Mouse (Mus musculus) telencephalon, adult 2 months (tissue): ENCODE measurements at regions not wholly inside any gene's neighbourhood (a gene's known extent, or its start where the extent isn't known, plus 50 kb on each side); places are given as distances from the start of the nearest gene placed in this dataset.

Experiments used
- DNase-seq: peaks from one replicate; pipeline ENCODE4 v3.0.0-alpha.2; 2011; ENCODE audit warnings: low read depth, low spot score

DNA sequence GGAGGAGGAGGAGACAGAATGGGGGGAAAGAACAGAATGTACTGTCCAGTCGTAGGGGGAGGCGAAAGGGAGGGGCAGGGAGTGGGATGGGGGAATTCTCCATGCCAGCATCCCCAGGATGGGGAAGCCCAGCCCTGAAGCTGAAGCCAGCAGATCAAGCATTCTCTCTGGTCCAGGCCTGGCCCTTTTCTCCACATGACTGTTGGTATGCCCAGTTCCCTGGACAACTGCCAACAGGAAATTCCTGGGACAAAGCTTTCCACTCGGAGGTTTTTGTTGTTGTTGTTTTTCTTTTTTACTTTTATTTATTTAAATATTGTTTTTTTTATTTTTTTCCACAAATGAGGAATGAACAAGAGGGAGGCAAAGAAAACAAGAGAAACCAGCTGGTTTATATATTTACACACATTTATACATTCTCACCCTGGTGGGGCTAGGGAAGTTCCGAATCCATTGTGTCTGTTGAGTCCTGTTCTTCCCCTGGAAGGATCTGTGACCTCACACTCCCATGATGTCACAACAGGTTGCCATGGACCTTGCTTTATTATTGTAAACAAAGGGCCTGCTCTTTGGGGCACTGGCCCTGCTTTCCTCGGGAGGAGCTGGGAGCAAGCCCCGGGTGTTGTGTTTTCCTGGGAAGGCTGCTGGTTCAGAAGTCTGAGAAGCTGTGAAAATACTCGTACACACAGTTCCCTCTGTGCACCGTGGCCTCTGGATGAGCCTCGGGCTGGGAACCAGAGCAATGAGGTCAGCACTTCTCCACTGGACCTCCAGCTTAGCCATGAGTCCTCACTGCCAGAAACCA, 135.5 kb upstream of the Med13l start:
- DNase-seq, result no peak

DNA sequence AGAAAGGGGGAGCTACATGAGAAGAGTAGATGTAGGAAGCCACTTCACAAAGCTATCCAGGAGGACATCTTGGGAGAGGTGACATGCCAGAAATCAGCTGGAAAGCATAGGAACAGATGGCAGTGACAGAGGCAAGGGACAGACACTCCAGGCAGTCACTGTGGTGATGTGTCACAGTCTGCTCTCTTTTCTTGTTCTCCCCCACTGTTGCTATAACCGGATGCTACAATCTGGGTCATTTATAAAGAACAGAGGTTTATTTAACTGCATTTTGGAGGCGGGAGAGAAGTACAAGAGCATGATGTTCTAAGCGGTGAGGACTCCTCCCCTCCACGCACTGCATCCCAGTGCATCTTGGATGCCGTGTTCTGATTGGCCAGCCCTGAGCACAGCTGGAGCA, 133.8 kb upstream of the Med13l start:
- peak; percentile 90 for DNase-seq

DNA sequence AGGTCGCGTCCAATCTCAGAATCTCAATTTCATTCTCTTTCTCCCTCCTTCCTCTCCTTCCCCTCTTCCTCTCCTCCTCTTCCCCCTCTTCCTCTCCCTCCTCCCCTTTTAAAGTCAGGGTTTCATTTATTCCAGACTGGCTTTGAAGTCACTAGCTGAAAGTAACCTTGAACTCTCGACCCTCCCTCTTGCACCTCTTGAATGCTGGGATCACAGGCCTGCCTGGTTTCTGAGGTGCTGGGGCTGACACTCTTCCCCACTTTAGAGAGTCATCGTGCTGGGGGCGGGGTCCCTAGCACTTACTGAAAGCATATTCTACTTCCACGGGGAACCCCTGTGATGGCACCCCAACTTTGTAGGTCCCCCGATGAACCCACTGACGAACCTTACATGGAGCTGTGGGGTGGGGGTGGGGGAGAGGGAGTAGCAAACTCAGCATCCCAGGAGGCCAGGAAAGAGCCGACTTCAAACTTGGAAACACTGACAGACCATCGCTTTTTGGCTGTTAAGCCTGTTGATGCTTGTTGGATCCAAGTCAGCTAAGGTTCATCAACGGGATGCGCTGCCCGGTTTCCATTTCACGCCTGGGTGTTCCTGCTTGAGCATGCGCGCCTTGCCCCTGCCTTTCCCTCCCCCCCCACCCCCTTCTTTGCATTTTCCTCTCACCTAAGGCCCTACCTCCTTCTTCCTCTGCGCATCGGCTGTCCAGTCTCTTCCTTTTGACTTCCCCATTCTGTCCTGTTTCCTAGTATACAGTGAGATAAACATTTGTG, 132.0 kb upstream of the Med13l start:
- DNase-seq, result no peak

DNA sequence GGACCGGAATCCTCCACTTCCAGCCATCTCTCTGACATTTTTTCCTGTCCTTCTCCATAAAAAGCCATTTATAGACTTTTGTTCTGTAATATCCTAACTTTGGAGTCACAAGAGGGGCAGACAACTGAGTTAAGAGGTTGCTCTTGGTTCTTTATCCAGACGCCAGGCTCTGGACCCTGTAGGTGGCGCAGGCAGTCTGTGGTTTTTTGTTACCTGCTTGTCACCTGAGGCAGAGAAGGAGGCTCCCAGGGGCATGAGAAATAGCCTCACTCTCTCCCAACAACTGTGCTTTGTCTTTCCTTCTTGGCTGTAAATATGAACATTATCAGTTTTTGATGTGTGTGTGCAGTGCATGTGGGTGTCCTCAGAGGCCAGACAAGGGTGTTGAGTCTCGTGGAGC, 126.9 kb upstream of the Med13l start:
- DNase-seq, result no peak

DNA sequence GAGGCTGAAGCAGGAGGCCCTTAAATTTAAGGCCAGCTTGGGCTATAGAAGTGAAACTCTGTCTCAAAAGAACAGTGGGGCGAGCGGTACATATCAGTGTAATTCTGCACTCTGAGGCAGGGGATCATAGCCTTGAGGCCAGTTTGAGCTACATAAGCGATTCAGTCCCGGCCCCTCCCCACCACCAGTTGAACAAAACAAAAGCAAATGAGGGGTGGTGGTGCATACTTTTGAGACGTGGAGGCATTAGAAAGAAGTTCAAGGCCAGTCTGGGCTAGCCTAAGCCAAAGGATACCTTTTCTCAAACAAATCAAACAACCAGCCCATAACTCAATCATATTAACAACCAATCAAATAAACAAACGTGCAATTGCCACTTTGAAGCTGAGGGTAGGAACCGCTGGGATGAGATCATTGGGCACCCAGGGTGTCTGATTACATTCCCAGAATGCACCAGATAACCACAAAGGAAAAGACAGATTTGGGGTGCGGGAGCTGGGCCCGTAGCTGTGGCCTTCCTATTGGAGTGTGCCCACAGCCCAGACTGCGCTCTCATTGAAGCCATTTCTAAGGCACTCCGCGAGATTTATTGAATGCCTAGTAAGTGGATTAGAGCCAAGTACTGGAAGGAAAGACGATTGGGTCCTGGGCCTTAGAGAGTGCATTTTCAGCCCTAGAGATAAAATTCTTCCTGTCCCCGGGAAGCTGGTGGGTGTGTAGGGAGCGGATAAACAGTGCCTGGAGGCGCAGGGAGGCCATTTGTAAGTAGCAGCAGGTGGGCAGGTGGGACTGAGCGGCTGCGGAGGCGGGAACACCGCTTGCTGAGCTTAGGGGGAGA, 125.5 kb upstream of the Med13l start:
- DNase-seq, result no peak

DNA sequence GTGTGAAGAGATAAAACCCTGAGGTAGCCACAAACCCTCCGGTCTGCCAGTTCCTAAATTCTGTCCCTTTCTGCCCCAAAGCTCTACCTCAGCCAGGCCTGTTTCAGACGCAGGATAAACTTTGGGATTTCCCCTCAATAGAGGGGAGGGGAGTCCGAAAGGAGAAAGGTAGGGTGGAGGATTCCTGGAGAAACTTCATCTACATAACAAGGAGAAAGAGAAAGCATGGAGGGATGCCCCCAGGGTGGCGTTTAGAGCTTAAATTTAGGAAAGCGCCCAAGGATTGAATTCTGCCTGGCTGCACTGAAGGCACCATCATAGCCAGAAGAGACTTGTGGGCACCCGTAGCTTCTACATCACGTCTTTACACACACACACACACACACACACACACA, 124.9 kb upstream of the Med13l start:
- DNase-seq, result no peak

DNA sequence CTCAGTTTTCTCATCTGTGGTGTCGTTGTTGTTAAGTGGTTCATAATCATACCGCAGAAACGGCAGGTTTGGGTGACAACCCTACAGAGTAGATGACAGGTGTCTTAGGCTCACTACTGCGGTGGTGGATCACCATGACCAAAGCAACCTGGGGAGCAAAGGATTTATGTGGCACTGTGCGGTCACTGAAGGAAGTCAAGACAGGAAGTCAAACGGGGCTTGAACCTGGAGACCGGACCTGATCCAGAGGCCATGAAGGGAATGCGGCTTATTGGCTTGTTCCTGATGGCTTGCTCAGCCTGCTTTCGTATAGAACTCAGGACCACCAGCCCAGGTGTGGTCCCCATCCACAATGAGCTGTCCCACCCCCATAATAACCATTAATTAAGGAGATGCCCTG, 124.4 kb upstream of the Med13l start:
- no peak for DNase-seq

DNA sequence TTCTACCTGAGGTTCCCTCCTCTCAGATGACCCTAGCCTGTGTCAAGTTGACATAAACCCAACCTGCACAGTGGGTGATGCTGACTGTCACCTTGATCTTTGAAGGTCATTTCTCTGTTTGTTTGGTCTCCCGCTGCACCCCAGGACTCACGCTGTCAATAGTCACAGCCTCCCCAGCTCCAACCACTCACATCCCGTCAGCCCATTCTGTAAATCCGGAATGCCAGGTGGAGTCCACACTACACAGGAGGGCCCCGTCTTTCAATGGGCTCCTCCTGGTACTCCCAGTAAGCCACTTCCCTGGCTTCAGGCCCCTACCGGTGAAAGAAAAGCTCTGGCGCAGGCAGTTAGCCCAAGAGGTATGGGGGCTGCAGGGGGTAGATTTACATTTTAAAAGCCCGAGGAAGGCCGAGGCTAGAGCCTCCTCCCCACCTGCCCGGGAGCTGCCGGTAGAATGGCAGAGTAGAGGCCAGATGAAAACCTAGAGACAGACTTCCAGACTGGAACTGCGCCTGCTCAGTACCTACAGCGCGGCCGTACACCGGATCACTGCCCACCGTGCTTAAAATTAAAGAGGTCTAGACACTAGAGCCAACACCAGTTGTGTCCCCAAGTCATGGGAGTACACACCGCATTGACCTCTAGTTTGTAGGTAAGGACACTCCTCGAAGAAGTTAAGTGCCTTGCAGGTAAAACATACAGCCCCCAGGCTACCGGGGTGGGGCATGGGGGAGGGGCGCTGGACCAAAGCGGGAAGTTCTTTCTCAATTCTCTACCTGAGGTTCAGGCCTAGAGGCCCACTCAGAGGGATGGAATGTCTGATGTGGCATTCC, 123.8 kb upstream of the Med13l start:
- no peak for DNase-seq

DNA sequence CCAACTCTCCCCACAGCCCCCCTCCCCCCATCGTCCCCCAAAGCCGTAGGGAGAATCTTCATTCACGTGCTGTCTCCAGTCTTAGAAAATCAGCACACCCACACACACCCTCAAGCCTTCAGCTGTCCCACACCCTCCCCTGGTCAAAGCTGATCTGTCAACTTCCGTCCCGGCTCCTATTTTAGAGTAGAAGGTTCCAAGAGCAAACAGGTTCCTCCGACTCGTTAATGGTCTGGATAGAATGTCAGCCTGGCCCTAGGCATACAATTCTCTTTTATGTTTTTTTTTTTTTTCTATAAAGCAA, 123.2 kb upstream of the Med13l start:
- no peak for DNase-seq

DNA sequence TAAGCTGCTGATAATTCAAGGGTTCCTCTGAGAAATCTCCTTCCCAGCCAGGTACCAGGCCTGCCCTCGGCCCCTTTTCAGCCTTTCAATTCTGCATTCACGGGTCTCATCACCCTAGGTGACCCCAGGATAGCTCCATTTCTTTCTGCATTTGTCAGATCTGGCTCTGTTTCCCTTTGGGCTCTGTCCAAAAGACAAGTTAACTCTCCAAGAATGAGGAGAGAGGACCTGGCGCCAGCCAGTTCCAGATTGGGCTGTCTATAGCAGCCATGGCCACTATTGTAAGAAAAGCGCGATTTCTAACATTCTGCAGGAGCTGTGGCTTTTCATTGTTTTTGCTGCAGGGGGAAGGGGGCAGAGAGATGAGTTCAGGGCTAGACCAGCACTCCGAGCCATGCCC, 122.5 kb upstream of the Med13l start:
- DNase-seq, result no peak

DNA sequence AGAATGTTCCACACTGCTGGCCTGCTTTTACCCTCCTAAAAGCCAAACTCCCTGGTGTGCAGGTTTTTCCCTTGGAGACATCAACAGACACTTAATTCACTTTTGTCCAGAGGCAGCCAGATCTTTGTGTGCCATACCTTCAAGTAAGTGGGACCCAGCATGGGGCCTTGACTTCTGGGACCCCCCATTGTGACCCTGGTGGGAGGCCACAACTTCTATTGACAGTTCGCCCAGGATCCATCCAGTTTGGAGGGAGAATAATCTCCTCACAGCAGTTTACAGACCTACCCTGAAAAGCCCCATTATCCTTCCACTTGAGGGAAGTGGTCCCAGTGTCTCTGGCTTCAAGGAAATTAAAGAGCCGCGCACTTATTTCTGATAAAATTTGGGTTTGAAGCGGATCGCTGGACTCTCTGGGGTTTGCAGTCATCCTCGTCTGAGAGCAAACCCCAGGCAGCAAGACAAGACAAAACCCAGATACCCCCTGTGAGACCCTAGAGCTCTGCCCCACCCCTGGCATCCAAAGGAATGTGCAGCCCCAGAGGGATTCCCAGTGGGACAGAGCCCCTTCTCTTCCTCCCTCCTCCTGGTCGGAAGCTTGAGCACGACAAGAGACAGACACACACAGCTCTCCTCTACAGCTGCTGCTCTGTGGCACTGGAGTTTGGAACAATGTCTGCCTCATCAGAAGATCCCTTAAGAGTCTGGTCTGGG, 115.8 kb upstream of the Med13l start:
- DNase-seq, result no peak

DNA sequence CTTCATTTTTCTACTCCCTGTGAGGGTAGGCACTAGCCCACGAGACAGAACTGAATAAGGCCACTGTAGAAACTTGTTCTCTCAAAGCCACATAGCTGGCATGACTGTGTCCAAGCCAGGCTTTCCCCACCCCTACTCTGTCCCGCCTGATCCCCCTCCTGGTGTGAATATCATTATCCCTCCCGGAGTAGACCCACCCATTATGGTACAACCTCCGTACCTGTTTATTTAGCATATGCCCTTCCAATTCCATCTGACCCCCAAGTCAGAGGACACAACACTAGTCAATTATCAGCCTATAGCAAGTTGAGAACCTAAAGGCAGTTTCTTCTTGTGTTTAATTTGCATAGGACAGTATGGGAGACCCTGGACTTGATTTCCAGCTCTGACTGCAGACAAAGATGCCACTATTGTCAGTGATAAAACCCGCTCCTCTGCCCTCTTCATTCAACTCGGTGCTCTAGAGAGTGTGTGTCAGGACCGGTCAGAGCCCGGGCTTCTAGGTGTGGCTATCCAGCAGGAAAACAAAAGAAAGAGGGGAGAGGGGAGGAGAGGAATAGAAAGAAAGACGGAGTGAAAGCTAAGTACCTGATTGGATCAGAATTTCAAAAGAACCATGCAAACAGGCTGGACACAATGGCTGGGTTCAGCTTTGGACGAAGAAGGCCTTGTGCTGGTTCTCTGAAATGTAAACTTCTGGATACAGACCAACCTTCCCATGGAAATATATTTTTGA, 115.1 kb upstream of the Med13l start:
- no peak for DNase-seq

DNA sequence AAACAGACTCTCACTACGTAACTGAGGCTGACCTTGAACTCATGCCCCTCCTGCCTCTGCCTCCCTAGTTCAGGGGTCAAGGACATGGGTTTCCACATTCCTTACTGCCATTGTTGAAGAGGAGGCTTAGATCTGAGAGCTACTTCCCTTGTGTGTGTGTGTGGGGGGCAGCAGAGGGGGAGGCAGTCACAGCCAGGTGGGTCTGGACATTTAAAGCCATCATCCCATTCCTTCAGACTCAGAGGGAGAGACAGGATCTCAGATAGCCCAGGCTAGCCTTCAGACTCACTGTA, 114.5 kb upstream of the Med13l start:
- no peak for DNase-seq

DNA sequence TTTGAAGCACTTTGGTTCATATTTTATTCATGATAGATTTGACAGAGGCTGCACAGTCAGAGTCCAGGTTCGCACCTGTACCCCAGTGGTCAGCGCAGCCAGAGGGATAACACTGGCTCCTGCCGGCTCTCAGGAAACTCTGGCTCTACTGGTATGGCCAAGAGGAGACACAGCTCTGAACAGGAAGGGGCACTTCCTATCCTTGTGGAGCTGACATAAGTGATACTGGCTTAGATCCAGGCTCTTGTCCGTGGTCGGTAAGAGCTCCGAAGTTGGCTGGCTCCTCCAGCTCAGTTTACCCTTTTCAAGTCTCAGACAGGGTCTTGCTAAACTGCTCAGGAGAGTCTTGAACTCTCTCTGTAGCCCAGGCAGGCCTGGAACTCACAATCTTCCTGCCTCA, 113.6 kb upstream of the Med13l start:
- DNase-seq, result no peak

DNA sequence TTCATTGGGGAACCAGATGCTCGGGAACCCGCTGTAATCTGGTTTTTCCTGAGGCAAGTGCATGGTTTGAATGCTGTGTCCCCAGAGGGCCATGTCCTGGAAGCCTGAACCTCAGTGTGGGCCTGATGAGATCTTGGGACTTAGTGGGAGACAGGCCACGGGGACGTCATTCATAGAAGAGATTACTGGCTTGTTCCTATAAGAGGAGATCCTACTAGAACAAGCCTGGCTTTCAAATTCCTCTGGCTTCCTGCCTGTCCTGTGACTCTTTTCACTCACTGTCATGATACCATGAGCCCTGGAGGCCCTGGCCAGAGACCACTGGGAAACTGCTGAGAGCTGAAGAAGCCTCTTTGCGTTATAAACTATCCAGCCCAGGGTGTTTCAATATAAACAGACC, 113.1 kb upstream of the Med13l start:
- no peak for DNase-seq

DNA sequence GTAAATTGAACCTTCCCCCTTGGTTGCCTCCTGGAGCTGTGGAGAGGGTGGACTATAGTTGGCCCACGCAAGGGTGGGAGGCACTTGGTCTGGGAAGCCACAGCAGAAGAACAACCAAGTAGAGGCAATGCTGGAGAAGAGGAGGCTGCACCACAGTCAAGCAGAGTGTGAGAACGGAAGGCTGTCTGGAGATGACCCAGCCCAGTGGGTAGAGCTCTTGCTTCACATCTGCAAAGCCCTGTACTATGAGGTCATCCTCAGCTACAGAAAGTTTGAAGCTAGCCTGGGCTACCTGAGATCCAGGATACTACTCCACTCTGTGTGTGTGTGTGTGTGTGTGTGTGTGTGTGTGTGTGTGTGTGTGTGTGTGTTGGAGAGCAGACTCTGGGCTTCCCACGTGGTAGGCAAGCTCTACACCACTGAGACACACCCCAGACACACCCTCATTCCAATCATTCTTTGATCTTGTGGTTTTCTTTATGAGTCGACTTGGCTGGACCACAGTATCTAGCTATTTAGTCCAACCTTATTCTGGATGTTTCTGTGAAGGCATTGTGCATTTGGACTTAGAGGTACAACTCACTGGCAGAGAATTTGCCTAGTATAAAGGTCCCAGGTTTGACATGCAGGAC, 111.5 kb upstream of the Med13l start:
- no peak for DNase-seq

DNA sequence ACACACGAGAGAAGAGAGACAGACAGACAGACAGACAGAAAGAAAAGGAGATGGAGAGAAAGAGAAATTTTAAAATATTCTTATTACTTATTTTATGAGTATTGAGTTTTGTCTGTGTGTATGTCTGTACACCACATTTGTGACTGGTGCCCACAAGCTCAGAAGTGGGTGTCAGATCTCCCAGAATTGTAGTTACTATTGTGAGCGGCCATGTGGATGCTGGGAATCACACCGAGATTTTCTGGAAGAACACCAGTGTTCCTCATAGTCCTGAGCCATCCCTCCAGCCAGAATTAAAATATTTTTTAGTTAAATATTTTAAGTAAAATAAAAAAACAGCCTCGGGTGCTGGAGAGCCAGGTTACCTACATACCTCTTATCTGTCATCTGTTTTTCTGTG, 110.6 kb upstream of the Med13l start:
- no peak for DNase-seq

DNA sequence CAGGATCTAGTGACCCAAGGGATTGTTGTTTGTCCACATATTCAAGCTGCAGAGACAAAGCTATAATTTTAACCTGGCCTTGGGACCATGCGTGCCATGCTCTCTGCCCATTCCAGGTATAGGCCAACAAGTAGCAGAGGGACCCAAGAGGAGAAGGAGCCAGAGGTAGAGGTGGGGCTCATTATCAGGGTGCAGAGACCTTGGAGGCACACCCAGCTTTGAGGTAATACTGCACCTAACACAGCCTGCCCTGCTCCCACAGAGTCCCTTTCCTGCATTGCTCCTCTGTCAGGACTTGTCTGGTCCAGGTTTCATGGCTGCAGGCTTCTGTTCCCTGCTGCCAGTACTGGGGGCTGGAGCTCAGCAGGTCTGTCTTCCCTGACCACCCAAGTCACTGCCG, 108.4 kb upstream of the Med13l start:
- no peak for DNase-seq

DNA sequence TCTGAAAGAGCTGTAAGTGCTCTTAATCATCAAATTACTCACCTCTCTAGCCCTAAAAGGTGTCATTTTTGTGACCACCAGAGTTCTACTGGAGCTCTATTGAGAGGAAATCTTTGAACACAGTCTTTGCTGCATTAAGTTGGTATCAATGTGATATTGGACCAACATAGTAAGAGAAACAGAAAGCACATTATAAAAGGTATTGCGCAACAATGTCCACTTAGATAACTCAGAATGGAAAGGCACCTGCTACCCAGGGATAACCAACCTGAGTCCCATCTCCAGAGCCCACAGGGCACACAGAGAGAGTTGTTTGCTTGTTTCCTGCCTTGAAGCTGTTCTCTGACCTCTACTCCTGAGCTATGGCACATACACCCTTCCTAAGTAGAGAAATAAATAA, 106.4 kb upstream of the Med13l start:
- no peak for DNase-seq

DNA sequence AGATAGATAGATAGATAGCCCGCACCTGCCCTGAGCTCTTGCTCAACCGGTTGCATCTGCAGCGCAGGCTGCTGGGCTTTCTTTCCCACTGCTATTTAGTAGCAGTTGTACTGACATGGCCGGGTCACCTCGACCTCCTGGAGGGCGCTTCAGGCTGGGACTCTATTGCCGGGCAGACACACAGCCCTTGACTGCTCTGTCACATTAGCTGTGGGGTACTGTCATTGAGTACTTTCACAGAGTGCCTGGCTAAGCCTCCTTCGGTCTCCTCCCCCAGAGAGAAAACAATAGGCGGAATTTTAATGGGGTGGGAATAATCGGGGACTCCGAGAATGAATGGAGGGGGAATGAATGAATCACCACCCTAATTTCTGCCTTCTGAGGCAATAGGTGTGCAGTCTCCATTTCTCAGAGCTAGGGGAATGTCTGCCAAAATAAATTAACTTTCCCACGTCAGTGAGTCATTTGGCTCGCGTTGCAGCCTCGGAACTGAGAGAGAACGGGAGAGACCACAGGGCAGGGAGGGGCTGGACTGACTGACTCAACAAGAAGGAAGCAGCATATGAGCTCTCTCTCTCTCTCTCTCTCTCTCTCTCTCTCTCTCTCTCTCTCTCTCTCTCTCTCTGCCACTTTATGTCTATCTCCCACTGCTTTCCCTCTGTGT, 101.6 kb upstream of the Med13l start:
- DNase-seq, result peak; percentile 84
